Mouse (Mus musculus) forebrain, embryonic 11.5 days (tissue): ENCODE measurements around the gene Cfap97d1. TPM values are rescaled to one million over a fixed set of nuclear protein-coding genes. Genes with fewer than 3 reads are reported as not detected.

Experiments
- ATAC-seq: fragments of 200-750 bp; cut with Nextera tagmentation; replicated peaks from 2 replicates; pipeline ENCODE4 v1.8.0; 2017; ENCODE audit warnings: moderate TSS enrichment; ENCODE audit not compliant: low FRiP score
- DNase-seq: peaks from one replicate; pipeline ENCODE4 v3.0.0-alpha.2; 2017; ENCODE audit warnings: low spot score
- H3K27ac ChIP-seq: fragments of 300-500 bp; sonication (generic); 2 replicates; pipeline ENCODE4 v1.5.1; 2014; ENCODE audit warnings: low read depth, low read length
- H3K27me3 ChIP-seq: fragments of 300-500 bp; sonication (generic); 2 replicates; pipeline ENCODE4 v1.6.1; 2014; ENCODE audit warnings: mild to moderate bottlenecking, low read length, mixed read lengths; ENCODE audit not compliant: control insufficient read depth, insufficient read depth
- H3K36me3 ChIP-seq: fragments of 300-500 bp; sonication (generic); 2 replicates; pipeline ENCODE4 v1.6.1; 2014; ENCODE audit warnings: mild to moderate bottlenecking, low read length, moderate library complexity, mixed read lengths; ENCODE audit not compliant: control insufficient read depth, insufficient read depth
- H3K4me1 ChIP-seq: fragments of 300-500 bp; sonication (generic); replicated peaks from 2 replicates; pipeline ENCODE4 v1.6.1; 2014; ENCODE audit warnings: low read length, mixed read lengths; ENCODE audit not compliant: control insufficient read depth, insufficient read depth
- H3K4me2 ChIP-seq: fragments of 300-500 bp; sonication (generic); 2 replicates; pipeline ENCODE4 v1.6.1; 2014; ENCODE audit warnings: low read depth, mild to moderate bottlenecking, low read length, moderate library complexity, mixed read lengths; ENCODE audit not compliant: severe bottlenecking
- H3K4me3 ChIP-seq: fragments of 300-500 bp; sonication (generic); 2 replicates; pipeline ENCODE4 v1.5.1; 2014; ENCODE audit warnings: low read depth, low read length
- H3K9ac ChIP-seq: fragments of 300-500 bp; sonication (generic); 2 replicates; pipeline ENCODE4 v1.6.1; 2014; ENCODE audit warnings: low read length
- H3K9me3 ChIP-seq: fragments of 300-500 bp; sonication (generic); 2 replicates; pipeline ENCODE4 v1.6.1; 2016; ENCODE audit warnings: low read length, mixed read lengths; ENCODE audit not compliant: control insufficient read depth
- WGBS: fragments of 180-500 bp; shearing (Covaris S2); extraction: QIAGEN DNeasy Blood & Tissue Kit; methylation state at CpG from one replicate; pipeline ENCODE4 v1.1.7; 2014; 5-methylcytosine and 5-hydroxymethylcytosine counted together
- polyA plus RNA-seq: library from polyadenylated mRNA; unstranded; fragments of >200 nt; fragmentation: Nextera tagmentation; extraction: Ambion mirVana; gene quantifications from 2 replicates; pipeline ENCODE4 v1.2.1, GENCODE M21; 2014

Gene Cfap97d1
- polyA plus RNA-seq, 1 experiment from 2014 or later = not detected

DNA sequence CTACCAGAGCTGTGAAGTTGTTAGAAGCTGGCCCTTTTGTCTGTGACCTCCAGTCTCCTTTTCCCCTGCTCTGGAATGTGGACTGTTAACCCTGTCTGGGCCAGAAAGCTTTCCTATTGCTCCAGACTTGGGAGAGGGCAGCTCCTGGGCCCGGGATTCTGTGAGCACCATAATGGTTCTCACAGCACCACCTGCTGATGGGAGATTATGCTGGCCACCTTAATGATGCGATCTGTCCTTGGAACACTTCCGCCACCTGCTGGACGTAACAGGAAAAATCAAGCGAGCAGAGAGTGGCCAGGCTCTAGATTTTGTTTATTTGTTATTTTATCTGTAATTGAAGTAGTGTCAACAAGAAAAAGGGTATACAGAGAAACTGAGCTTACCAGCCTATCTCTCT is 15.3 kb upstream of the Cfap97d1 start:
- Histone ChIP-seq H3K9me3 (no peaks in the 10 kb centered on the region), H3K9ac (no peak overlapping the region), H3K4me3 (no peak overlapping the region), H3K27me3 (peaks cover 29% of the 10 kb centered on the region), H3K4me2 (no peak overlapping the region), H3K4me1 (peaks cover 4% of the 10 kb centered on the region; the same call in 1 of the 2 replicates), H3K27ac (no peak overlapping the region), H3K36me3 (no peaks in the 10 kb centered on the region)
- DNase-seq = peak; percentile 85
- 0% methylated on average over 5 of the region's 5 CpGs for WGBS
- ATAC-seq = no peak; the same call in 1 of the 2 replicates

GRCm38 (mm10) chr11:101969835-101970234 is 14.2 kb upstream of the Cfap97d1 start:
- Histone ChIP-seq H3K27me3 (peaks cover 19% of the 10 kb centered on the region), H3K4me1 (no peaks in the 10 kb centered on the region; the same call in 1 of the 2 replicates), H3K36me3 (no peaks in the 10 kb centered on the region), H3K4me3 (no peak overlapping the region), H3K27ac (no peak overlapping the region), H3K4me2 (no peak overlapping the region), H3K9ac (no peak overlapping the region), H3K9me3 (no peaks in the 10 kb centered on the region)
- 85% methylated on average over 13 of the region's 13 CpGs for WGBS
- DNase-seq (no peak), ATAC-seq (no peak)

GRCm38 (mm10) chr11:101971410-101971809 is 12.7 kb upstream of the Cfap97d1 start:
- ATAC-seq = no peak
- H3K4me3 ChIP-seq = no peak overlapping the region
- H3K36me3 ChIP-seq = no peaks in the 10 kb centered on the region
- no peaks in the 10 kb centered on the region; the same call in 1 of the 2 replicates for H3K4me1 ChIP-seq
- H3K27ac ChIP-seq = no peak overlapping the region
- no peak for DNase-seq
- H3K27me3 ChIP-seq = peaks cover 3% of the 10 kb centered on the region
- WGBS = 43% methylated on average over 3 of the region's 3 CpGs
- no peak overlapping the region for H3K4me2 ChIP-seq
- no peaks in the 10 kb centered on the region for H3K9me3 ChIP-seq
- no peak overlapping the region for H3K9ac ChIP-seq

DNA sequence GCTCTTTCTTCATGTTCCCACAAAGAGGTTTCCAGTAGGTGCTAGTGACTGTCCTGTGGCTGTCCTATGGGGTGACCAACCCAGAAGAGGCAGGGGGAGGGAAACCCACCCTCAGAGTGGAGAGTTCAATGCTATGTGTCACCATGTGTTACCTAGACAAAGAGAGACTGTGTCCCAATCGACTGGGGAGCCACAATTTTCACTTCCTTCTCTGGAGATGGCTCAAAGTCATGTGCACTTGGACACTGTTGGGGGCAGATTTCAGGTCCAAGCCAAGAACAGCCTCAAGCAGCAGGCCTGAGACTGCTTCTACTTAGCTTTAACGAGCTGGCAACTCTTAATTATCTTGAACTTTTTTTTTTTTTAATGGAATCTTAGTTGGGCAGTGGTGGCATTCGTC is 12.0 kb upstream of the Cfap97d1 start:
- WGBS = 75% methylated on average over 3 of the region's 3 CpGs
- no peaks in the 10 kb centered on the region; the same call in 1 of the 2 replicates for H3K4me1 ChIP-seq
- no peak for DNase-seq
- no peaks in the 10 kb centered on the region for H3K9me3 ChIP-seq
- no peaks in the 10 kb centered on the region for H3K27me3 ChIP-seq
- no peak for ATAC-seq
- H3K36me3 ChIP-seq = no peaks in the 10 kb centered on the region
- H3K27ac ChIP-seq = no peak overlapping the region
- no peak overlapping the region for H3K4me2 ChIP-seq
- no peak overlapping the region for H3K4me3 ChIP-seq
- no peak overlapping the region for H3K9ac ChIP-seq

- Histone ChIP-seq H3K4me3 (no peak overlapping the region), H3K36me3 (no peaks in the 10 kb centered on the region), H3K9me3 (no peaks in the 10 kb centered on the region), H3K4me2 (no peak overlapping the region), H3K9ac (no peak overlapping the region), H3K27me3 (no peaks in the 10 kb centered on the region), H3K27ac (no peak overlapping the region), H3K4me1 (no peaks in the 10 kb centered on the region; the same call in 1 of the 2 replicates)
- DNase-seq = no peak
- WGBS = 85% methylated on average over 5 of the region's 5 CpGs
- ATAC-seq = no peak
These were observed 11.4 kb upstream of the Cfap97d1 start for GRCm38 (mm10) chr11:101972651-101973050.

GRCm38 (mm10) chr11:101973496-101973895 is 10.6 kb upstream of the Cfap97d1 start:
- Histone ChIP-seq H3K27ac (no peak overlapping the region), H3K4me2 (no peak overlapping the region), H3K4me1 (no peaks in the 10 kb centered on the region; the same call in 1 of the 2 replicates), H3K9ac (no peak overlapping the region), H3K36me3 (no peaks in the 10 kb centered on the region), H3K9me3 (no peaks in the 10 kb centered on the region), H3K27me3 (no peaks in the 10 kb centered on the region), H3K4me3 (no peak overlapping the region)
- ATAC-seq (no peak), DNase-seq (no peak)
- WGBS = 84% methylated on average over 9 of the region's 9 CpGs

GRCm38 (mm10) chr11:101974181-101974580 is 9.9 kb upstream of the Cfap97d1 start:
- Histone ChIP-seq H3K9ac (no peak overlapping the region), H3K27me3 (no peaks in the 10 kb centered on the region), H3K4me1 (no peaks in the 10 kb centered on the region), H3K27ac (no peak overlapping the region), H3K36me3 (no peaks in the 10 kb centered on the region), H3K9me3 (no peaks in the 10 kb centered on the region), H3K4me3 (no peak overlapping the region), H3K4me2 (no peak overlapping the region)
- WGBS = 70% methylated on average over 6 of the region's 6 CpGs
- DNase-seq = no peak
- no peak for ATAC-seq

DNA sequence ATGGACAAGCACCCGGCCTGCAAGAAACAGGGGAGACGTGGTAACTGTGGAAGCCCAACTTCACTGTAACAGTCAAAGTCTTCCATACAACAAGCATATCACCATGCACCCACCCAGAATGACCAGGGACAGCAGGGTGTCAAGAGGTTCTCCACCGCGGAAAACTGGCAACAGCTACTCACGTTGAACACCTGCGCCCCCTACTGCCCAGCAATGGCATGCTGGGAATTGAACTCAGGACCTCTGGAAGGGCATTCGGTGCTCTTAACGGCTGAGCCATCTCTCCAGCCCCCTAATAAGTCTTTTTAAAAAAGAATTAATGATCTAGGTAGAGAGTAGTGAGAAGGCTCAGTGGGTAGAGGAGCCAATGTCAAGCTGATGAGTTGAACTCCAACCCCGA is 9.2 kb upstream of the Cfap97d1 start:
- Histone ChIP-seq H3K27me3 (no peaks in the 10 kb centered on the region), H3K27ac (no peak overlapping the region), H3K4me3 (no peak overlapping the region), H3K4me1 (no peaks in the 10 kb centered on the region), H3K36me3 (no peaks in the 10 kb centered on the region), H3K9me3 (no peaks in the 10 kb centered on the region), H3K9ac (no peak overlapping the region), H3K4me2 (no peak overlapping the region)
- no peak for ATAC-seq
- peak; percentile 71 for DNase-seq
- WGBS = 54% methylated on average over 9 of the region's 9 CpGs

GRCm38 (mm10) chr11:101976949-101977348 is 7.1 kb upstream of the Cfap97d1 start:
- no peak for ATAC-seq

More at GRCm38 (mm10) chr11:101976949-101977348, 7.1 kb upstream of the Cfap97d1 start:
- Histone ChIP-seq H3K27ac (no peak overlapping the region), H3K4me3 (no peak overlapping the region), H3K4me2 (no peak overlapping the region), H3K9ac (no peak overlapping the region), H3K27me3 (no peaks in the 10 kb centered on the region), H3K36me3 (no peaks in the 10 kb centered on the region), H3K4me1 (no peaks in the 10 kb centered on the region), H3K9me3 (no peaks in the 10 kb centered on the region)
- 94% methylated on average over 7 of the region's 7 CpGs for WGBS
- no peak for DNase-seq
